Mouse (Mus musculus) stomach, embryonic 16.5 days (tissue): ENCODE measurements around the gene Nup37. TPM values are rescaled to one million over a fixed set of nuclear protein-coding genes. Genes with fewer than 3 reads are reported as not detected.

Experiments
- ATAC-seq: fragments of 200-750 bp; cut with Nextera tagmentation; 2 replicates; pipeline ENCODE4 v1.8.0; 2017; ENCODE audit warnings: moderate number of reproducible peaks, moderate TSS enrichment; ENCODE audit not compliant: insufficient read depth, low FRiP score
- H3K27ac ChIP-seq: fragments of 300-500 bp; sonication (generic); 2 replicates; pipeline ENCODE4 v1.5.1; 2014; ENCODE audit warnings: low read length
- H3K27me3 ChIP-seq: fragments of 300-500 bp; sonication (generic); 2 replicates; pipeline ENCODE4 v1.6.1; 2014; ENCODE audit warnings: low read length, control low read depth, mixed read lengths; ENCODE audit not compliant: control insufficient read depth, insufficient read depth
- H3K36me3 ChIP-seq: fragments of 300-500 bp; sonication (generic); 2 replicates; pipeline ENCODE4 v1.6.1; 2014; ENCODE audit warnings: low read length; ENCODE audit not compliant: control insufficient read depth, insufficient read depth
- H3K4me1 ChIP-seq: fragments of 300-500 bp; sonication (generic); 2 replicates; pipeline ENCODE4 v1.6.1; 2014; ENCODE audit warnings: low read length, control low read depth, mixed read lengths; ENCODE audit not compliant: control insufficient read depth, insufficient read depth
- H3K4me2 ChIP-seq: fragments of 300-500 bp; sonication (generic); 2 replicates; pipeline ENCODE4 v1.6.1; 2014; ENCODE audit warnings: low read depth, low read length, mixed read lengths
- H3K4me3 ChIP-seq: fragments of 300-500 bp; sonication (generic); replicated peaks from 2 replicates; pipeline ENCODE4 v1.5.1; 2014; ENCODE audit warnings: mild to moderate bottlenecking, low read length
- H3K9ac ChIP-seq: fragments of 300-500 bp; sonication (generic); 2 replicates; pipeline ENCODE4 v1.6.1; 2014; ENCODE audit warnings: low read length
- H3K9me3 ChIP-seq: fragments of 300-500 bp; sonication (generic); replicated peaks from 2 replicates; pipeline ENCODE4 v1.6.1; 2016; ENCODE audit warnings: low read length, control low read depth; ENCODE audit not compliant: control insufficient read depth
- WGBS: fragments of 180-500 bp; shearing (Covaris S2); extraction: QIAGEN DNeasy Blood & Tissue Kit; methylation state at CpG from one replicate; pipeline ENCODE4 v1.1.7; 2014; 5-methylcytosine and 5-hydroxymethylcytosine counted together
- polyA plus RNA-seq: library from polyadenylated mRNA; unstranded; fragments of >200 nt; fragmentation: Nextera tagmentation; extraction: Ambion mirVana; gene quantifications from 2 replicates; pipeline ENCODE4 v1.2.1, GENCODE M21; 2015

Gene Nup37
- polyA plus RNA-seq, 1 experiment from 2014 or later, result 60.3 TPM

- Histone ChIP-seq H3K9ac (no peak overlapping the region), H3K36me3 (no peaks in the 10 kb centered on the region), H3K27me3 (no peaks in the 10 kb centered on the region), H3K4me3 (no peak overlapping the region), H3K9me3 (no peaks in the 10 kb centered on the region), H3K4me1 (no peaks in the 10 kb centered on the region), H3K4me2 (no peak overlapping the region), H3K27ac (no peak overlapping the region)
- no peak for ATAC-seq
- 73% methylated on average over 20 of the region's 20 CpGs for WGBS
Observed at GRCm38 (mm10) chr10:88214800-88215514, 68.2 kb downstream of the Nup37 start.

GRCm38 (mm10) chr10:88218161-88218560 is 71.4 kb downstream of the Nup37 start:
- Histone ChIP-seq H3K27me3 (no peaks in the 10 kb centered on the region), H3K4me3 (no peak overlapping the region), H3K4me1 (no peaks in the 10 kb centered on the region), H3K27ac (no peak overlapping the region), H3K4me2 (no peak overlapping the region), H3K9ac (no peak overlapping the region), H3K9me3 (no peaks in the 10 kb centered on the region), H3K36me3 (peaks cover 4% of the 10 kb centered on the region; the same call in 1 of the 2 replicates)
- WGBS, result 93% methylated on average over 3 of the region's 3 CpGs
- no peak for ATAC-seq

- 87% methylated on average over 5 of the region's 5 CpGs for WGBS
- ATAC-seq, result no peak
Observed at GRCm38 (mm10) chr10:88221718-88222117, 74.9 kb downstream of the Nup37 start.

GRCm38 (mm10) chr10:88225421-88225820 is 78.6 kb downstream of the Nup37 start:
- no peak overlapping the region for H3K4me3 ChIP-seq
- peaks cover 4% of the 10 kb centered on the region; the same call in 1 of the 2 replicates for H3K36me3 ChIP-seq
- no peak overlapping the region for H3K4me2 ChIP-seq
- H3K9me3 ChIP-seq, result no peaks in the 10 kb centered on the region
- no peaks in the 10 kb centered on the region for H3K4me1 ChIP-seq
- no peaks in the 10 kb centered on the region for H3K27me3 ChIP-seq
- 86% methylated on average over 5 of the region's 5 CpGs for WGBS
- ATAC-seq, result no peak
- H3K9ac ChIP-seq, result no peak overlapping the region
- H3K27ac ChIP-seq, result no peak overlapping the region

More at GRCm38 (mm10) chr10:88221718-88222117, 74.9 kb downstream of the Nup37 start:
- no peak overlapping the region for H3K4me3 ChIP-seq
- no peaks in the 10 kb centered on the region for H3K4me1 ChIP-seq
- H3K27me3 ChIP-seq, result no peaks in the 10 kb centered on the region
- no peaks in the 10 kb centered on the region for H3K9me3 ChIP-seq
- no peak overlapping the region for H3K4me2 ChIP-seq
- no peak overlapping the region for H3K27ac ChIP-seq
- peaks cover 4% of the 10 kb centered on the region; the same call in 1 of the 2 replicates for H3K36me3 ChIP-seq
- no peak overlapping the region for H3K9ac ChIP-seq

GRCm38 (mm10) chr10:88227962-88228361 is 81.2 kb downstream of the Nup37 start:
- no peaks in the 10 kb centered on the region for H3K27me3 ChIP-seq
- H3K4me3 ChIP-seq, result no peak overlapping the region
- no peaks in the 10 kb centered on the region for H3K9me3 ChIP-seq
- no peak overlapping the region for H3K27ac ChIP-seq
- 97% methylated on average over 2 of the region's 2 CpGs for WGBS
- H3K36me3 ChIP-seq, result no peaks in the 10 kb centered on the region
- no peak overlapping the region for H3K9ac ChIP-seq
- H3K4me1 ChIP-seq, result no peaks in the 10 kb centered on the region
- no peak overlapping the region for H3K4me2 ChIP-seq
- ATAC-seq, result no peak

Other genes starting within 250 kb of the Nup37 start
- 0.32 and 0.82 TPM in 2 replicates for gene Pmch, start 55.9 kb upstream of the Nup37 start, polyA plus RNA-seq
- gene Parpbp, start 51 bp upstream of the Nup37 start, polyA plus RNA-seq, result 9.9 and 10.0 TPM in 2 replicates
- gene Washc3, start 54.1 kb downstream of the Nup37 start, polyA plus RNA-seq, result 61.3 and 61.6 TPM in 2 replicates
- gene Dram1, start 232.1 kb downstream of the Nup37 start, polyA plus RNA-seq, result 5.9 and 6.6 TPM in 2 replicates
- gene Gnptab, start 232.1 kb downstream of the Nup37 start, polyA plus RNA-seq, result 9.0 and 11.2 TPM in 2 replicates